Mouse (Mus musculus): ENCODE data around the gene Kdelr3.

GRCm38 (mm10) chr15:79548226-79548625 is 32.0 kb downstream of the Kdelr3 start:
- no peak for TF ChIP-seq MAX (IDR thresholded peaks at IDR 0.05; ENCODE audit: low read depth)
- no peak for TF ChIP-seq E2F4 (IDR thresholded peaks at IDR 0.05; ENCODE audit: insufficient read depth)
- no peak for TF ChIP-seq POLR2A (IDR thresholded peaks at IDR 0.05; ENCODE audit: insufficient read length, low read depth)
- TF ChIP-seq TCF12 (IDR thresholded peaks at IDR 0.05; ENCODE audit: insufficient read depth, poor library complexity, severe bottlenecking) = no peak
- no peak for TF ChIP-seq SRF (IDR thresholded peaks at IDR 0.05; ENCODE audit: control insufficient read depth, insufficient read length, low read depth)

Data from myocyte (in vitro differentiated cells).